Mouse (Mus musculus): ENCODE measurements around the gene Hcn2.

The Hcn2 gene

DNA sequence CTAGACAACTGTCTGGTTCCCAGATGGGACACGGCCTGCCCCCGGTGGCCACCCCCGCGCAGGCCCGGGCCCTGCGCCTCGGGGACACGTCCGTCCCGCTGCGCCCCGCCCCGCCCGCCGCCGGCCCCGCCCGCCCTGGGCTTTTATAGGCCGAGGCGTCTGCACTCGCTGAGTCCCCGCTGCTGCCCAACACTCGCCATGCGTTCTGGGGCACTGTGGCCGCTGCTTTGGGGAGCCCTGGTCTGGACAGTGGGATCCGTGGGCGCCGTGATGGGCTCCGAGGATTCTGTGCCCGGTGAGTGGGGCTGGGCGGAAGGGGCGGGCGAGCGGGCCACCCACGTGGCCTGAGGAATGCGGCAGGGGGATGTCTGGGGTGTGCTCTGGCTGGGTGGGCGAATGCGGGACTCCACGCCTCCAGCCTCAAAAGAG lies 60.7 kb downstream of the Hcn2 start, which contains the start of gene Fstl3:
Gene Fstl3, plus strand, starts transcription at position 170 of the 429 bp plus-strand sequence.
- DNase-seq (ENCODE audit: low spot score), result no peak

DNA sequence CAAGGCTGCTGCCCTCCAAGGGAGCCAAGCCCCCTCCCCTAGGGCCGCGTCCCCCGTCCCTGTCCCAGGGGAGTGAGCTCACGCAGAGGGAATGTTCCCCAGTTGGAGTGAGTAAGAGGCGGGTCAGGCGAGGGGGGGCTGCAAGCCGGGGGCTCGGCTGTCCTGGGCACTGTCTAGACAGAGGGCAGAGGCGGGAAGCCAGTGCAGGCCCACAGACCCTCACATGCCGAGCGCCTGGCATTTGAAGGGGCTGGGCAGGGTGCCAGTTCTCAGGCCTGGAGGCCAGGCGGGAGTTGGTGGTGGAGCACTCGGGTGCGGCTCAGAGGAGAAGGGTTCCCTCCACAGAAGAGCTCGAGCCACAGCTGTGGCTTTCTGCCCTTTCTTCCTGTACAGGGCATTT lies 61.6 kb downstream of the Hcn2 start:
- DNase-seq (ENCODE audit: low spot score), result no peak

DNA sequence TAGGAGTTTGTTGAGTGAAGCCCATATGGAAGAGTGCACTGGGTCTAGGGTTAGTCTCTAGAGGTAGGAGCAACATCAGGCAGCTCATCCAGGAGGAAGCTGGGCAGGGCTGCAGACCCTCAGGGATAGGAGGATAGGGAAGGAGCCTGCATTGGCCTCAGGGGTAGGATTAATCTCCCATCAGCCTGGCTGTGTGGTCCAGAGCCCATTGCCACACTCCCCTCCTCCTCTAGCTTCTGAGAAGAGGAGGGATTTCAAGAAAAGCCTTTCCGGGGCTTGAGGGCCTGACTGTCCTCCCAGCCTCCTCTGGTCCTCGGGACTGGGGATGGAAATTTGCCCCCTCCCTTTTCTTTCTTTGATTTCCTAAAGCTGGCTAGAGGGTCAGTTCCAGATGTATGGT lies 62.8 kb downstream of the Hcn2 start:
- DNase-seq (ENCODE audit: low spot score), result no peak

DNA sequence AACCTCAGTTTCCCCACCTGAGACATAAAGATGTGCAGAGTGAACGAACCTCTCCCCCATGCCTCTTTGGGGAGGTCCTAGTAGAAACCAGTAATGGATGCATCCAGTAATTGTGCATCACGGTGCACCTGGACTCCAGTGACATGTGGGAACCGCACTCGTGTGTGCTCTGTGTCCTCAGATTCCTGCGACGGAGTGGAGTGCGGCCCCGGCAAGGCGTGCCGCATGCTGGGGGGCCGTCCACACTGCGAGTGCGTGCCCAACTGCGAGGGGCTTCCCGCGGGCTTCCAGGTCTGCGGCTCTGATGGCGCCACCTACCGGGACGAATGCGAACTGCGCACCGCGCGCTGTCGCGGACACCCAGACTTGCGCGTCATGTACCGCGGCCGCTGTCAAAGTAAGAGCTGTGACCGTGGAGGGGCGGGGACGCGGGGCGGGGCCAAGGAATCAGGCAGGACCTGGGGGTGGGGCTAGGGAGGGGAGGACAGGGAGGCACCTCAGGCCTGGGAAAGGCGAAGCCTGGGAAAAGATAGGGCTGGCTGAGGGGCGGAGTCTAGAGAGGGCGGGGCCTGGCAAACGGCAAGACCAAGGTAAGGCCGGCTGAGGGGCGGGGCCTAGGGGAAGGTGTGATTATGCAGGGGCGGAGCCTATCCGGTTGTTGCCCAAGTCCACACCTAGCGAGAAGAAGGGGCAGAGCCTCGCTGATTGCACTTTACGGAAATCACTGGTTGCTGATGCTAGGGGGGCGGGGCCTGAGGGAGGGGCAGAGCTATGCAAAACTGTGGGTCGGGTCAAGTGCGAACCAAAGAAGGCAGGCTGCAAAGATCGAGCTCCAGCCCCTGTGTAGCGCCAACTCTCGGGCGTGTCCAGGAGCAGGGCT lies 63.6 kb downstream of the Hcn2 start:
- DNase-seq (ENCODE audit: low spot score), result peak; percentile 98

DNA sequence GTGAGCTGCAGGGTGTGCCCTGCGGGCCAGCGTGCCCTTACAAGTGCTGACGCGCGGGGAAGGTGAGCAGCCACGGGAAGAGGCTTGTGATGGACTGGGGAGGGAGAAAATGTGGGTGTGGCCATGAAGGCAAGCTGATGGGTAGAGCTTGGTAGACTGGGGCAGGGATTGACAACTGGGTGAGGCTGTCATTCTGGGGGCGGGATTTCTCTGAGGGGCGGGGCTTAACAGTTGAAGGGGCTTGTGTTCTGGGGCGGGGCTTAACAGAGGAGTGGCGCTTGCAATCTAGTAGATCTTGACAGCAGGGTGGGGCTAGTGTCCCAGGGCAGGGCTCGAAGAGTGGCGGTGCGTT lies 64.2 kb downstream of the Hcn2 start:
- DNase-seq (ENCODE audit: low spot score), result no peak

DNA sequence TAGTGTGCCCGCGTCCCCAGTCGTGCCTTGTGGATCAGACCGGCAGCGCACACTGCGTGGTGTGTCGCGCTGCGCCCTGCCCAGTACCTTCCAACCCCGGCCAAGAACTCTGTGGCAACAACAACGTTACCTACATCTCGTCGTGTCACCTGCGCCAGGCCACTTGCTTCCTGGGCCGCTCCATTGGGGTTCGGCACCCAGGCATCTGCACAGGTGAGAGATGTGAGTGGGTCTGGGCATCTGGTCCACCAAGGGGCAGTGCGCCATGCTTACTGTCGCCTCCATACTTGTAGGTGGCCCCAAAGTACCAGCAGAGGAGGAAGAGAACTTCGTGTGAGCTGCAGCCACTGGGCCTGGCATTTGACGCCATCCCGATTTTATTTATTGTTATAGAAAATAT lies 64.7 kb downstream of the Hcn2 start:
- no peak for DNase-seq (ENCODE audit: low spot score)

DNA sequence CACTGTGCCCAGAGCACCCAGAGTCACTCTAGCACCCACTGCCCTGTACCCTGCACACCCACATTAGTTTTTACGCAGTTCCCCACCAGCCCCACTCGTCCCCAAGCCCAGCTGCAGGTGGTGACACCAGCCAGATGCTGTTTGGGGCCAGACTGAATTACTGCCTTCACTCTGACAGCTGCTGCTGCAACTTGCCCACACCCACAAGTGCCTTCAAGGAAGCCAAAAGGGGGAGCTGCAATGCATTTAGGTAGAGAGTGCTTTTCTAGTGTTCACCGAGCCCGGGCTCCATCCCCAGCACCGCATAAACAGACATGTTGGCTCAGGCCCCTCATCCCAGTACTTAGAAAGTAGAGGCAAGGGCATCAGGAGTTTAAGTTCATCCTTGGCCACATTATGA lies 65.5 kb downstream of the Hcn2 start:
- no peak for DNase-seq (ENCODE audit: low spot score)

DNA sequence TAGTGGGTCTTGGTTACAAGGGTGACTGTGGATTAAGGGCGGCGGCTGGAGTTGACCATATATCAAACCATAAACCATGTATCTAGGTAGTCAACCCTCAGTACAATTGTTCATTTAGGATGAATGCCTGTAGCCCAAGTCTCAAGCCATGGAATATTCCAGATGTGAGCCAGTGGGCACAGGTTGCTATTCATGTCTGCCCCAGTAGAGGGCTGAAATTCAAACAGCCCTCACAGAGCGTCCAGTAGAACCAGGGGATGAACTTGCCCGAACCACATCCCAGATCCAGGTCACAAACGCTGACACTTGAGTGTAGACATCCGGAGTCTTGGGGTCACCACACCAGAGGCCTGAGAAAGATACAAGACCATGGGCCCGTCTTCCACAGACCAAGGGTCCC lies 66.6 kb downstream of the Hcn2 start:
- DNase-seq (ENCODE audit: low spot score), result no peak

DNA sequence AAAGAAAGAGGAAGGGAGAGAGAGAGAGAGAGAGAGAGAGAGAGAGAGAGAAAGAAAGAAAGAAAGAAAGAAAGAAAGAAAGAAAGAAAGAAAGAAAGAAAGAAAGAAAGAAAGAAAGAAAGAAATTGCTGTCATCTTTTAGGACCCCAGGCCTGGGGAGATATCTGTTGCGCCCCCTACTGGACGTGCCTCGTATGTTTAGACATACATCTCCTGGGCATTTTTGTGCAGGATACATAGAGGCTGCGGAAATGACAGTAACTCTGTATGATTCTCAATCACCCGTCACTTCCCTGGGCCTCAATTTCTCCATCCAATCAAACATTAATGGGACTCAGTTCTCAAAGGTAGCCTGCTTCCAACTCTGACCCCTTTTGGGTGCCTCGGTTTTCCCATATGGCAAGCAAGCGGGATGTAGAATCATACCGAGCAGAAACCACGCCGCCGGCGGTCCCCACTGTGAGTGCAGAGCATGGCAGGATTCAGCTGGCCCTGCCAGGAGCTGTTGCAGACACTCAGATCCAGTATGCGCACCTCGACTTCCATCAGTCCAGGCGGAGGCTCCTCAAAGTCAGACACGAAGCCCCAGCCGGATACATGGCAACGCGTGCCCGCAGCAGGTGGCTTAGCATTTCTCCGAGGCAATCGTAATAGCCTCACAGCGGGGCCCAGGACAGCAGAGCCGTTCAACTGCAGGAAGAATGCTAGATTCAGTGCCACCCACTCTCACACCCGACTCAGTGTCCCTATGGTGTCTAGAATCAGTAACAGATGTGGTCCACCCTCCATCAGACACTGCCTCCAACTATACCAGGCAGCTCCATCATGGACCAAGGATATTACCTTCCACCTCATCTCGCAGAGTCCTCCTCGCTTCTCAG lies 67.7 kb downstream of the Hcn2 start:
- DNase-seq (ENCODE audit: low spot score), result no peak
